Mouse (Mus musculus): Measurements from ENCODE around the gene 1600014C23Rik.

GRCm38 (mm10) chr17:45709829-45710228 is 23.8 kb downstream of the 1600014C23Rik start:
- TF ChIP-seq RAD21 (IDR thresholded peaks at IDR 0.05; ENCODE audit: low read depth, low read length) (no peak), POLR2A (IDR thresholded peaks at IDR 0.05; ENCODE audit: control insufficient read depth in 1 of 2, insufficient read depth in 1 of 2, low read depth in 1 of 2, low read length in 2 of 2, poor library complexity in 1 of 2) (no peak), CTCF (IDR thresholded peaks at IDR 0.05 in 2 of 3, conservative IDR thresholded peaks at IDR 0.05 in 1 of 3; ENCODE audit: control insufficient read depth in 1 of 3, insufficient read depth in 1 of 3, low read depth in 2 of 3, low read length in 3 of 3, poor library complexity in 1 of 3, severe bottlenecking in 1 of 3) (no peak), RCOR1 (IDR thresholded peaks at IDR 0.05; ENCODE audit: low read depth, low read length) (no peak)
